Mouse (Mus musculus): ENCODE measurements at regions not wholly inside any gene's neighbourhood (a gene's known extent, or its start where the extent isn't known, plus 50 kb on each side); places are given as distances from the start of the nearest gene placed in this dataset.

GRCm38 (mm10) chr11:109067733-109068132 lies 76.4 kb downstream of the E030025P04Rik start:
- TF ChIP-seq CTCF (IDR thresholded peaks at IDR 0.05; ENCODE audit: low read depth) (no peak), EP300 (IDR thresholded peaks at IDR 0.05; ENCODE audit: low read depth) (no peak)
